ENCODE assay signal across 29 mouse cellular contexts in the genomic region with DNA sequence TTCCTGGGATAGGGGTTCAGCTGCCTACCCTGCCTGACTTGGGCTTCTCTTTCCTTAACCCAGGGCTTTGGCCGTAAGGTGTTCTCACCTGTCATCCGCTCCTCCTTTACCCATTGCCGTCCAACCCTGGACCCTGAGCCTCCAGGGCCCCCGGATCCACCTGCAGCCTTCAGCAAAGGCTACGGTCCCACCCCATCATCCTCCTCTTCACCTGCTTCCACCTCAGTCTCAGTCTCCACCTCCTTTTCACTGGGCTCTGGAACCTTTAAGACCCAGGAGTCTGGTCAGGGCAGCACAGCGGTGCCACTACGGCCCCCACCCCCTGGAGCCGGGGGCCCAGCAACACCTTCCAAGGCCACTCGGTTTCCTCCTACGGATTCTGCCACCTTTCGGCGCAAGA. TPM values are rescaled to one million over a fixed set of nuclear protein-coding genes. Genes with fewer than 3 reads are reported as not detected.
"Had no signal": no experiment of that assay in that cellular context is flagged by ENCODE, and none has a peak within 500 bp of the region (broad histone marks: within the 10 kb centered on the region; RNA-seq: fewer than 3 reads in every experiment).

No protein-coding gene starts in this region.

- H3K9me3 ChIP-seq: liver, embryonic 13.5 days; midbrain, embryonic 13.5 days; neural tube, embryonic 13.5 days had no signal

- H3K4me3 ChIP-seq: liver, embryonic 13.5 days; midbrain, embryonic 13.5 days; myocyte; neural tube, embryonic 13.5 days had no signal

- H3K27me3 ChIP-seq: liver, embryonic 13.5 days; midbrain, embryonic 13.5 days; neural tube, embryonic 13.5 days had no signal

- H3K4me2 ChIP-seq: liver, embryonic 13.5 days; midbrain, embryonic 13.5 days; neural tube, embryonic 13.5 days had no signal

- DNase-seq: kidney, adult 2 months; kidney, postnatal 14 days; kidney, postnatal 4 days; left cerebral cortex, postnatal 4 days; liver, embryonic 13.5 days; lung, adult 2 months; lung, postnatal 14 days; lung, postnatal 4 days; right cerebral cortex, adult 18-20 months; right cerebral cortex, postnatal 14 days; right cerebral cortex, postnatal 4 days; thymus, postnatal 25 days had no signal

- H3K27ac ChIP-seq: liver, embryonic 13.5 days; midbrain, embryonic 13.5 days; neural tube, embryonic 13.5 days; stomach, postnatal 0 days had no signal

- ATAC-seq: intestine, postnatal 0 days; midbrain, embryonic 13.5 days; midbrain, embryonic 16.5 days had no signal

- H3K9ac ChIP-seq: liver, embryonic 13.5 days; midbrain, embryonic 13.5 days; neural tube, embryonic 13.5 days had no signal

RNA-seq across cellular contexts. Expression of gene Prr19, which starts 13.2 kb away (rescaled TPM):
- total RNA-seq: layer of hippocampus, adult 18-20 months; layer of hippocampus, postnatal 14 days; left cerebral cortex, adult 8-10 months; liver, adult 2 months; megakaryocyte progenitor cell, adult 5-6 weeks; megakaryocyte-erythroid progenitor cell, adult 5-6 weeks; monocyte, adult 5-6 weeks; neutrophil, adult 5-6 weeks had no signal
- polyA plus RNA-seq: liver, adult 2 months; liver, embryonic 13.5 days; liver, embryonic 16.5 days; lung, adult 2 months; myocyte; urinary bladder, adult 2 months had no signal

RNA-seq across cellular contexts. Expression of gene Tmem145, which starts 17.9 kb away (rescaled TPM):
- total RNA-seq: liver, adult 2 months; megakaryocyte progenitor cell, adult 5-6 weeks; megakaryocyte-erythroid progenitor cell, adult 5-6 weeks; monocyte, adult 5-6 weeks; neutrophil, adult 5-6 weeks had no signal
- polyA plus RNA-seq: liver, adult 2 months; lung, adult 2 months; thymus, postnatal 0 days had no signal
